Comparison of ENCODE assay signal across 9 mouse cellular contexts in genomic region chr4:116175711-116176542, GRCm38 (mm10). TPM values are rescaled to one million over a fixed set of nuclear protein-coding genes. Genes with fewer than 3 reads are reported as not detected.
DNase-seq lines count a peak whose midpoint lies in the region; ATAC-seq and TF ChIP-seq lines count a peak whose summit lies in the region.
"Had no signal": no experiment of that assay in that cellular context is flagged by ENCODE, and none has a peak within 500 bp of the region (broad histone marks: within the 10 kb centered on the region; RNA-seq: fewer than 3 reads in every experiment).

No protein-coding gene starts in this region.

- TF ChIP-seq CTCF in liver, postnatal 0 days (IDR thresholded peaks at IDR 0.05; ENCODE audit: low read depth), result no peak

- peak overlapping the region; percentile 82 for H3K27ac ChIP-seq in hindbrain, embryonic 10.5 days
- H3K27ac ChIP-seq in liver, postnatal 0 days (ENCODE audit: low read depth), result 0 out of 2 replicates have a peak overlapping the region, but pooled peaks have one; percentile 67
- H3K27ac ChIP-seq in stomach, embryonic 15.5 days, result peak overlapping the region; percentile 91
- H3K27ac ChIP-seq: neural tube, embryonic 12.5 days had no signal

- H3K4me1 ChIP-seq in hindbrain, embryonic 10.5 days (replicated peaks), result peaks cover 42% of the 10 kb centered on the region
- H3K4me1 ChIP-seq in liver, postnatal 0 days (ENCODE audit: insufficient read depth), result peaks cover 27% of the 10 kb centered on the region
- peaks cover 30% of the 10 kb centered on the region for H3K4me1 ChIP-seq in stomach, embryonic 15.5 days

- no peaks in the 10 kb centered on the region for H3K9me3 ChIP-seq in hindbrain, embryonic 10.5 days
- H3K9me3 ChIP-seq in liver, postnatal 0 days (ENCODE audit: low read length), result no peaks in the 10 kb centered on the region
- H3K9me3 ChIP-seq in stomach, embryonic 15.5 days, result no peaks in the 10 kb centered on the region
- H3K9me3 ChIP-seq: neural tube, embryonic 12.5 days had no signal

- ATAC-seq in liver, postnatal 0 days, result peak; percentile 90
- ATAC-seq in stomach, embryonic 15.5 days (ENCODE audit: insufficient read depth, low FRiP score, low read depth), result peak; percentile 63

- H3K4me3 ChIP-seq in hindbrain, embryonic 10.5 days, result peak overlapping the region; percentile 2; the same call in 1 of the 2 replicates
- no peak overlapping the region for H3K4me3 ChIP-seq in liver, postnatal 0 days (ENCODE audit: low read depth, low read length)
- H3K4me3 ChIP-seq in stomach, embryonic 15.5 days (replicated peaks), result peak overlapping the region; percentile 26; the same call in 1 of the 2 replicates
- H3K4me3 ChIP-seq: neural tube, embryonic 12.5 days had no signal

- peak; percentile 77 for TF ChIP-seq EP300 in liver, postnatal 0 days (IDR thresholded peaks at IDR 0.05; ENCODE audit: low read depth)

- no peak overlapping the region; the same call in 1 of the 2 replicates for H3K9ac ChIP-seq in liver, postnatal 0 days (replicated peaks)
- peak overlapping the region; percentile 8; the same call in 1 of the 2 replicates for H3K9ac ChIP-seq in stomach, embryonic 15.5 days
- H3K9ac ChIP-seq: neural tube, embryonic 12.5 days had no signal

- H3K4me2 ChIP-seq in liver, postnatal 0 days (ENCODE audit: low read depth, low read length), result peak overlapping the region; percentile 71
- peak overlapping the region; percentile 52 for H3K4me2 ChIP-seq in stomach, embryonic 15.5 days

- whole genome bisulfite sequencing in hindbrain, embryonic 10.5 days, result 72% methylated on average over 7 of the region's 7 CpGs
- 28% methylated on average over 7 of the region's 7 CpGs for WGBS in liver, postnatal 0 days (ENCODE audit: insufficient replicate concordance)
- 42% methylated on average over 7 of the region's 7 CpGs for WGBS in stomach, embryonic 15.5 days

- no peaks in the 10 kb centered on the region for H3K36me3 ChIP-seq in hindbrain, embryonic 10.5 days
- no peaks in the 10 kb centered on the region for H3K36me3 ChIP-seq in liver, postnatal 0 days (replicated peaks; ENCODE audit: insufficient read depth, low read length)
- no peaks in the 10 kb centered on the region for H3K36me3 ChIP-seq in stomach, embryonic 15.5 days
- H3K36me3 ChIP-seq: neural tube, embryonic 12.5 days had no signal

- H3K27me3 ChIP-seq in hindbrain, embryonic 10.5 days (ENCODE audit: insufficient read depth, poor library complexity, severe bottlenecking), result peaks cover 3% of the 10 kb centered on the region; the same call in 1 of the 2 replicates
- H3K27me3 ChIP-seq in liver, postnatal 0 days (ENCODE audit: insufficient read depth, low read length), result 0 out of 2 replicates have a peak, but pooled peaks cover 3% of the 10 kb centered on the region
- no peaks in the 10 kb centered on the region for H3K27me3 ChIP-seq in stomach, embryonic 15.5 days (replicated peaks)
- H3K27me3 ChIP-seq: neural tube, embryonic 12.5 days had no signal

- DNase-seq in retina, postnatal 1 day, result peak; percentile 74
- DNase-seq in retina, embryonic 14.5 days (ENCODE audit: low spot score), result no peak
- DNase-seq in cerebellum, postnatal 14 days, result peak; percentile 78 to 81
- no peak for DNase-seq in hindbrain, embryonic 10.5 days (ENCODE audit: low spot score)
- DNase-seq in liver, postnatal 0 days, result no peak
- DNase-seq in spleen, postnatal 10 days (ENCODE audit: low spot score in 2 of 2), result no peak
- no peak for DNase-seq in kidney, adult 8-10 months

RNA-seq across cellular contexts. Expression of gene Gm49337, which starts 2.7 kb away (rescaled TPM):
- not detected in 2 replicates for polyA plus RNA-seq in hindbrain, embryonic 10.5 days (2016; fragmentation: Nextera tagmentation; extraction: Ambion mirVana)
- not detected in 2 replicates for polyA plus RNA-seq in liver, postnatal 0 days (2015; fragmentation: Nextera tagmentation; extraction: Ambion mirVana)
- not detected in 2 replicates for polyA plus RNA-seq in stomach, embryonic 15.5 days (2015; fragmentation: Nextera tagmentation; extraction: Ambion mirVana)
- polyA plus RNA-seq: neural tube, embryonic 12.5 days had no signal

RNA-seq across cellular contexts. Expression of gene 1700042G07Rik, which starts 2.8 kb away (rescaled TPM):
- not detected in 2 replicates for polyA plus RNA-seq in hindbrain, embryonic 10.5 days (2016; fragmentation: Nextera tagmentation; extraction: Ambion mirVana)
- polyA plus RNA-seq in liver, postnatal 0 days (2015; fragmentation: Nextera tagmentation; extraction: Ambion mirVana), result not detected in 2 replicates
- not detected in 2 replicates for polyA plus RNA-seq in stomach, embryonic 15.5 days (2015; fragmentation: Nextera tagmentation; extraction: Ambion mirVana)
- polyA plus RNA-seq: neural tube, embryonic 12.5 days had no signal

RNA-seq across cellular contexts. Expression of gene Tspan1, which starts 8.5 kb away (rescaled TPM):
- polyA plus RNA-seq in hindbrain, embryonic 10.5 days (2016; fragmentation: Nextera tagmentation; extraction: Ambion mirVana), result 0.26 TPM in 1 of 2 replicates, not detected in the other
- polyA plus RNA-seq in liver, postnatal 0 days (2015; fragmentation: Nextera tagmentation; extraction: Ambion mirVana), result 0.08 TPM in 1 of 2 replicates, not detected in the other
- polyA plus RNA-seq in stomach, embryonic 15.5 days (2015; fragmentation: Nextera tagmentation; extraction: Ambion mirVana), result 47.5 and 50.8 TPM in 2 replicates

RNA-seq across cellular contexts. Expression of gene Lurap1, which starts 24.8 kb away (rescaled TPM):
- polyA plus RNA-seq in hindbrain, embryonic 10.5 days (2016; fragmentation: Nextera tagmentation; extraction: Ambion mirVana), result 2.1 and 2.2 TPM in 2 replicates
- polyA plus RNA-seq in liver, postnatal 0 days (2015; fragmentation: Nextera tagmentation; extraction: Ambion mirVana), result 0.24 and 0.27 TPM in 2 replicates
- 2.4 and 3.1 TPM in 2 replicates for polyA plus RNA-seq in stomach, embryonic 15.5 days (2015; fragmentation: Nextera tagmentation; extraction: Ambion mirVana)

RNA-seq across cellular contexts. Expression of gene Pik3r3, which starts 45.5 kb away (rescaled TPM):
- polyA plus RNA-seq in hindbrain, embryonic 10.5 days (2016; fragmentation: Nextera tagmentation; extraction: Ambion mirVana), result 49.2 and 57.3 TPM in 2 replicates
- 0.30 and 0.46 TPM in 2 replicates for polyA plus RNA-seq in liver, postnatal 0 days (2015; fragmentation: Nextera tagmentation; extraction: Ambion mirVana)
- polyA plus RNA-seq in stomach, embryonic 15.5 days (2015; fragmentation: Nextera tagmentation; extraction: Ambion mirVana), result 9.3 and 12.2 TPM in 2 replicates

Comparison
In these comparisons a context has a peak if more than half of its experiments do, and no peak if none do; other contexts are left out.
1. DNase-seq: peak in retina, postnatal 1 day (single experiment) and cerebellum, postnatal 14 days (2 of 2); none in retina, embryonic 14.5 days (single experiment), hindbrain, embryonic 10.5 days (single experiment), liver, postnatal 0 days (single experiment), spleen, postnatal 10 days (0 of 2) and kidney, adult 8-10 months (0 of 2).
2. RNA of gene Tspan1, which starts 8.5 kb away (polyA plus RNA-seq): 47.5 to 50.8 TPM in stomach, embryonic 15.5 days; 0.08 TPM in liver, postnatal 0 days and 0.26 TPM in hindbrain, embryonic 10.5 days; every median in the first group is over 10 times any median in the second.
3. Peak in every context shown above with its lines, with median percentiles within 50 percentile points of each other: H3K27ac ChIP-seq.